Mouse (Mus musculus) stomach, postnatal 0 days (tissue): ENCODE results near the gene Ropn1. TPM values are rescaled to one million over a fixed set of nuclear protein-coding genes. Genes with fewer than 3 reads are reported as not detected.

Source experiments
- ATAC-seq: fragments of 200-750 bp; cut with Nextera tagmentation; 2 replicates; pipeline ENCODE4 v1.8.0; 2017; ENCODE audit not compliant: low FRiP score, low TSS enrichment
- DNase-seq: peaks from one replicate; pipeline ENCODE4 v3.0.0-alpha.2; 2016; ENCODE audit warnings: low spot score
- H3K27ac ChIP-seq: fragments of 300-500 bp; sonication (generic); replicated peaks from 2 replicates; pipeline ENCODE4 v1.5.1; 2014; ENCODE audit warnings: mild to moderate bottlenecking, control low read depth
- H3K27me3 ChIP-seq: fragments of 300-500 bp; sonication (generic); 2 replicates; pipeline ENCODE4 v1.6.1; 2014; ENCODE audit warnings: low read length; ENCODE audit not compliant: control insufficient read depth, insufficient read depth
- H3K36me3 ChIP-seq: fragments of 300-500 bp; sonication (generic); 2 replicates; pipeline ENCODE4 v1.6.1; 2014; ENCODE audit warnings: low read length, mixed read lengths; ENCODE audit not compliant: control insufficient read depth, insufficient read depth
- H3K4me1 ChIP-seq: fragments of 300-500 bp; sonication (generic); replicated peaks from 2 replicates; pipeline ENCODE4 v1.6.1; 2014; ENCODE audit warnings: antibody characterized with exemption; ENCODE audit not compliant: control insufficient read depth, insufficient read depth
- H3K4me2 ChIP-seq: fragments of 300-500 bp; sonication (generic); replicated peaks from 2 replicates; pipeline ENCODE4 v1.6.1; 2014; ENCODE audit warnings: low read depth, mild to moderate bottlenecking, control low read depth, moderate library complexity
- H3K4me3 ChIP-seq: fragments of 300-500 bp; sonication (generic); 2 replicates; pipeline ENCODE4 v1.5.1; 2014; ENCODE audit warnings: low read depth, low read length, control low read depth
- H3K9ac ChIP-seq: fragments of 300-500 bp; sonication (generic); 2 replicates; pipeline ENCODE4 v1.6.1; 2014; ENCODE audit warnings: mild to moderate bottlenecking, low read length, control low read depth, mixed read lengths
- H3K9me3 ChIP-seq: fragments of 300-500 bp; sonication (generic); 2 replicates; pipeline ENCODE4 v1.6.1; 2016; ENCODE audit warnings: low read length; ENCODE audit not compliant: control insufficient read depth
- CTCF ChIP-seq: IDR thresholded peaks from 2 replicates; pipeline ENCODE4 v1.5.1; 2016; ENCODE audit warnings: antibody characterized with exemption, low read depth, mild to moderate bottlenecking, moderate library complexity
- EP300 ChIP-seq: optimal IDR thresholded peaks from 2 replicates; pipeline ENCODE3; 2016; ENCODE audit warnings: antibody characterized with exemption
- WGBS: fragments of 180-500 bp; shearing (Covaris S2); extraction: QIAGEN DNeasy Blood & Tissue Kit; methylation state at CpG from one replicate; pipeline ENCODE4 v1.1.7; 2014; 5-methylcytosine and 5-hydroxymethylcytosine counted together
- polyA plus RNA-seq: library from polyadenylated mRNA; unstranded; fragments of >200 nt; fragmentation: Nextera tagmentation; extraction: Ambion mirVana; gene quantifications from 2 replicates; pipeline ENCODE4 v1.2.1, GENCODE M21; 2015

Ropn1 gene
- polyA plus RNA-seq, 1 experiment from 2014 or later: not detected

GRCm38 (mm10) chr16:34672822-34673221, 23.1 kb downstream of the Ropn1 start:
- Histone ChIP-seq H3K9ac (no peak overlapping the region), H3K4me3 (no peak overlapping the region), H3K4me2 (no peak overlapping the region), H3K36me3 (no peaks in the 10 kb centered on the region), H3K27me3 (no peaks in the 10 kb centered on the region), H3K27ac (no peak overlapping the region), H3K9me3 (no peaks in the 10 kb centered on the region), H3K4me1 (no peaks in the 10 kb centered on the region)
- DNase-seq (peak; percentile 57), ATAC-seq (peak; percentile 79)
- WGBS: 60% methylated on average over 3 of the region's 3 CpGs
- TF ChIP-seq EP300 (no peak), CTCF (no peak)

- TF ChIP-seq EP300 (no peak), CTCF (no peak)
- Histone ChIP-seq H3K27me3 (no peaks in the 10 kb centered on the region), H3K4me1 (no peaks in the 10 kb centered on the region), H3K9ac (no peak overlapping the region), H3K27ac (no peak overlapping the region), H3K9me3 (no peaks in the 10 kb centered on the region), H3K4me2 (no peak overlapping the region), H3K4me3 (no peak overlapping the region), H3K36me3 (no peaks in the 10 kb centered on the region)
- DNase-seq: no peak
- WGBS: 80% methylated on average over 6 of the region's 6 CpGs
- ATAC-seq: no peak
Observed at GRCm38 (mm10) chr16:34674365-34674764, 24.6 kb downstream of the Ropn1 start.

- H3K36me3 ChIP-seq: no peaks in the 10 kb centered on the region
- no peak for ATAC-seq
- no peak overlapping the region for H3K4me2 ChIP-seq
- no peak overlapping the region for H3K27ac ChIP-seq
- DNase-seq: no peak
- TF ChIP-seq EP300: no peak
- no peak for TF ChIP-seq CTCF
- H3K4me1 ChIP-seq: no peaks in the 10 kb centered on the region
- H3K9ac ChIP-seq: no peak overlapping the region
- H3K27me3 ChIP-seq: no peaks in the 10 kb centered on the region
- H3K9me3 ChIP-seq: no peaks in the 10 kb centered on the region
- no peak overlapping the region for H3K4me3 ChIP-seq
Observed at GRCm38 (mm10) chr16:34681823-34682222, 32.1 kb downstream of the Ropn1 start.

- Histone ChIP-seq H3K27ac (no peak overlapping the region), H3K27me3 (no peaks in the 10 kb centered on the region), H3K4me1 (no peaks in the 10 kb centered on the region), H3K36me3 (no peaks in the 10 kb centered on the region), H3K4me3 (0 out of 2 replicates have a peak overlapping the region, but pooled peaks have one; percentile 64), H3K9me3 (no peaks in the 10 kb centered on the region), H3K4me2 (no peak overlapping the region), H3K9ac (no peak overlapping the region)
- ATAC-seq (no peak), DNase-seq (no peak)
- 72% methylated on average over 3 of the region's 3 CpGs for WGBS
- TF ChIP-seq CTCF (no peak), EP300 (no peak)
Observed at GRCm38 (mm10) chr16:34689879-34690278, 40.2 kb downstream of the Ropn1 start.

- TF ChIP-seq CTCF (no peak), EP300 (no peak)
- peak within 1 kb of the TSS; percentile 81 for H3K4me2 ChIP-seq
- peak within 1 kb of the TSS; percentile 64 for H3K4me3 ChIP-seq
- H3K27me3 ChIP-seq: no peaks in the 10 kb centered on the region
- no peaks in the 10 kb centered on the region for H3K4me1 ChIP-seq
- no peaks in the 10 kb centered on the region for H3K36me3 ChIP-seq
- no peaks in the 10 kb centered on the region for H3K9me3 ChIP-seq
- peak; percentile 98 for ATAC-seq
- H3K27ac ChIP-seq: peak within 1 kb of the TSS; percentile 86
- H3K9ac ChIP-seq: peak within 1 kb of the TSS; percentile 67
- WGBS: 1% methylated on average over 53 of the region's 53 CpGs
- peak; percentile 97 for DNase-seq
Observed at GRCm38 (mm10) chr16:34690334-34691144, 40.8 kb downstream of the Ropn1 start, which contains the start of gene Ccdc14. Gene Ccdc14, plus strand, starts transcription at chr16:34690616.

GRCm38 (mm10) chr16:34691156-34691555, 41.4 kb downstream of the Ropn1 start:
- H3K27me3 ChIP-seq: no peaks in the 10 kb centered on the region
- H3K4me2 ChIP-seq: peak overlapping the region; percentile 81
- H3K4me1 ChIP-seq: no peaks in the 10 kb centered on the region
- 10% methylated on average over 11 of the region's 11 CpGs for WGBS
- H3K4me3 ChIP-seq: peak overlapping the region; percentile 64
- H3K9me3 ChIP-seq: no peaks in the 10 kb centered on the region
- peak overlapping the region; percentile 86; the same call in 1 of the 2 replicates for H3K27ac ChIP-seq
- H3K9ac ChIP-seq: peak overlapping the region; percentile 67
- ATAC-seq (no peak), DNase-seq (no peak)
- TF ChIP-seq CTCF (no peak), EP300 (no peak)
- no peaks in the 10 kb centered on the region for H3K36me3 ChIP-seq
